Mouse (Mus musculus) forebrain, embryonic 11.5 days (tissue): Measurements from ENCODE around the gene Rab11fip4. TPM values are rescaled to one million over a fixed set of nuclear protein-coding genes. Genes with fewer than 3 reads are reported as not detected.
A peak's percentile ranks its signal among the peaks of the same experiment; 100 is the strongest.

Source experiments
- ATAC-seq: fragments of 200-750 bp; cut with Nextera tagmentation; replicated peaks from 2 replicates; pipeline ENCODE4 v1.8.0; 2017; ENCODE audit warnings: moderate TSS enrichment; ENCODE audit not compliant: low FRiP score
- DNase-seq: peaks from one replicate; pipeline ENCODE4 v3.0.0-alpha.2; 2017; ENCODE audit warnings: low spot score
- H3K27ac ChIP-seq: fragments of 300-500 bp; sonication (generic); 2 replicates; pipeline ENCODE4 v1.5.1; 2014; ENCODE audit warnings: low read depth, low read length
- H3K27me3 ChIP-seq: fragments of 300-500 bp; sonication (generic); 2 replicates; pipeline ENCODE4 v1.6.1; 2014; ENCODE audit warnings: mild to moderate bottlenecking, low read length, mixed read lengths; ENCODE audit not compliant: control insufficient read depth, insufficient read depth
- H3K36me3 ChIP-seq: fragments of 300-500 bp; sonication (generic); 2 replicates; pipeline ENCODE4 v1.6.1; 2014; ENCODE audit warnings: mild to moderate bottlenecking, low read length, moderate library complexity, mixed read lengths; ENCODE audit not compliant: control insufficient read depth, insufficient read depth
- H3K4me1 ChIP-seq: fragments of 300-500 bp; sonication (generic); replicated peaks from 2 replicates; pipeline ENCODE4 v1.6.1; 2014; ENCODE audit warnings: low read length, mixed read lengths; ENCODE audit not compliant: control insufficient read depth, insufficient read depth
- H3K4me2 ChIP-seq: fragments of 300-500 bp; sonication (generic); 2 replicates; pipeline ENCODE4 v1.6.1; 2014; ENCODE audit warnings: low read depth, mild to moderate bottlenecking, low read length, moderate library complexity, mixed read lengths; ENCODE audit not compliant: severe bottlenecking
- H3K4me3 ChIP-seq: fragments of 300-500 bp; sonication (generic); 2 replicates; pipeline ENCODE4 v1.5.1; 2014; ENCODE audit warnings: low read depth, low read length
- H3K9ac ChIP-seq: fragments of 300-500 bp; sonication (generic); 2 replicates; pipeline ENCODE4 v1.6.1; 2014; ENCODE audit warnings: low read length
- H3K9me3 ChIP-seq: fragments of 300-500 bp; sonication (generic); 2 replicates; pipeline ENCODE4 v1.6.1; 2016; ENCODE audit warnings: low read length, mixed read lengths; ENCODE audit not compliant: control insufficient read depth
- WGBS: fragments of 180-500 bp; shearing (Covaris S2); extraction: QIAGEN DNeasy Blood & Tissue Kit; methylation state at CpG from one replicate; pipeline ENCODE4 v1.1.7; 2014; 5-methylcytosine and 5-hydroxymethylcytosine counted together
- polyA plus RNA-seq: library from polyadenylated mRNA; unstranded; fragments of >200 nt; fragmentation: Nextera tagmentation; extraction: Ambion mirVana; gene quantifications from 2 replicates; pipeline ENCODE4 v1.2.1, GENCODE M21; 2014

Gene Rab11fip4
- polyA plus RNA-seq, 1 experiment from 2014 or later: 16.0 TPM

- WGBS: 3% methylated on average over 46 of the region's 46 CpGs
- ATAC-seq: 0 out of 2 replicates have a peak, but pooled peaks have one; percentile 39
- H3K27me3 ChIP-seq: peaks cover 41% of the 10 kb centered on the region
- DNase-seq: peak; percentile 74
- no peak overlapping the region for H3K27ac ChIP-seq
- peak overlapping the region; percentile 91 for H3K4me2 ChIP-seq
- H3K4me3 ChIP-seq: peak overlapping the region; percentile 60
- H3K36me3 ChIP-seq: no peaks in the 10 kb centered on the region
- peak overlapping the region; percentile 61 for H3K9ac ChIP-seq
- H3K9me3 ChIP-seq: no peaks in the 10 kb centered on the region
- H3K4me1 ChIP-seq: peaks cover 9% of the 10 kb centered on the region; the same call in 1 of the 2 replicates
Observed at GRCm38 (mm10) chr11:79711766-79712369, 120.9 kb downstream of the Rab11fip4 start.

GRCm38 (mm10) chr11:79713184-79713583, 122.2 kb downstream of the Rab11fip4 start:
- Histone ChIP-seq H3K9me3 (no peaks in the 10 kb centered on the region), H3K4me3 (no peak overlapping the region), H3K36me3 (no peaks in the 10 kb centered on the region), H3K27ac (no peak overlapping the region), H3K4me1 (peaks cover 9% of the 10 kb centered on the region; the same call in 1 of the 2 replicates), H3K27me3 (peaks cover 41% of the 10 kb centered on the region), H3K4me2 (no peak overlapping the region), H3K9ac (no peak overlapping the region)
- 66% methylated on average over 6 of the region's 6 CpGs for WGBS
- DNase-seq (no peak), ATAC-seq (no peak)

- Histone ChIP-seq H3K27ac (no peak overlapping the region), H3K4me3 (no peak overlapping the region), H3K9ac (no peak overlapping the region), H3K4me1 (peaks cover 9% of the 10 kb centered on the region; the same call in 1 of the 2 replicates), H3K4me2 (no peak overlapping the region), H3K27me3 (peaks cover 41% of the 10 kb centered on the region), H3K9me3 (no peaks in the 10 kb centered on the region), H3K36me3 (no peaks in the 10 kb centered on the region)
- ATAC-seq: no peak
- no peak for DNase-seq
- 69% methylated on average over 4 of the region's 4 CpGs for WGBS
Observed at GRCm38 (mm10) chr11:79713678-79714077, 122.7 kb downstream of the Rab11fip4 start.

GRCm38 (mm10) chr11:79714082-79714742, 123.2 kb downstream of the Rab11fip4 start:
- Histone ChIP-seq H3K36me3 (no peaks in the 10 kb centered on the region), H3K4me2 (no peak overlapping the region), H3K27me3 (peaks cover 37% of the 10 kb centered on the region), H3K27ac (no peak overlapping the region), H3K4me3 (no peak overlapping the region), H3K9me3 (no peaks in the 10 kb centered on the region), H3K9ac (no peak overlapping the region), H3K4me1 (peaks cover 9% of the 10 kb centered on the region; the same call in 1 of the 2 replicates)
- ATAC-seq (no peak), DNase-seq (no peak)
- WGBS: 77% methylated on average over 13 of the region's 13 CpGs

GRCm38 (mm10) chr11:79714743-79715110, 123.7 kb downstream of the Rab11fip4 start:
- no peak overlapping the region for H3K9ac ChIP-seq
- H3K36me3 ChIP-seq: no peaks in the 10 kb centered on the region
- ATAC-seq: no peak
- H3K27ac ChIP-seq: no peak overlapping the region
- H3K4me1 ChIP-seq: peaks cover 9% of the 10 kb centered on the region; the same call in 1 of the 2 replicates
- H3K27me3 ChIP-seq: peaks cover 33% of the 10 kb centered on the region
- H3K4me3 ChIP-seq: no peak overlapping the region
- no peak for DNase-seq
- H3K9me3 ChIP-seq: no peaks in the 10 kb centered on the region
- WGBS: 89% methylated on average over 6 of the region's 6 CpGs
- H3K4me2 ChIP-seq: no peak overlapping the region

GRCm38 (mm10) chr11:79715316-79715715, 124.3 kb downstream of the Rab11fip4 start:
- Histone ChIP-seq H3K4me3 (no peak overlapping the region), H3K27me3 (peaks cover 28% of the 10 kb centered on the region), H3K4me1 (peaks cover 10% of the 10 kb centered on the region; the same call in 1 of the 2 replicates), H3K9me3 (no peaks in the 10 kb centered on the region), H3K27ac (no peak overlapping the region), H3K36me3 (no peaks in the 10 kb centered on the region), H3K4me2 (no peak overlapping the region), H3K9ac (no peak overlapping the region)
- DNase-seq: no peak
- 84% methylated on average over 8 of the region's 8 CpGs for WGBS
- no peak for ATAC-seq

GRCm38 (mm10) chr11:79715733-79716452, 124.9 kb downstream of the Rab11fip4 start:
- no peak overlapping the region for H3K27ac ChIP-seq
- DNase-seq: no peak
- 88% methylated on average over 6 of the region's 6 CpGs for WGBS

GRCm38 (mm10) chr11:79716453-79716749, 125.4 kb downstream of the Rab11fip4 start:
- DNase-seq (no peak), ATAC-seq (no peak)
- Histone ChIP-seq H3K27ac (no peak overlapping the region), H3K4me3 (no peak overlapping the region), H3K4me1 (peaks cover 12% of the 10 kb centered on the region; the same call in 1 of the 2 replicates), H3K36me3 (no peaks in the 10 kb centered on the region), H3K9me3 (no peaks in the 10 kb centered on the region), H3K4me2 (no peak overlapping the region), H3K27me3 (peaks cover 23% of the 10 kb centered on the region), H3K9ac (no peak overlapping the region)
- WGBS: 67% methylated on average over 2 of the region's 2 CpGs

More at GRCm38 (mm10) chr11:79715733-79716452, 124.9 kb downstream of the Rab11fip4 start:
- Histone ChIP-seq H3K4me3 (no peak overlapping the region), H3K9ac (no peak overlapping the region), H3K36me3 (no peaks in the 10 kb centered on the region), H3K4me2 (no peak overlapping the region), H3K27me3 (peaks cover 26% of the 10 kb centered on the region), H3K9me3 (no peaks in the 10 kb centered on the region), H3K4me1 (peaks cover 12% of the 10 kb centered on the region; the same call in 1 of the 2 replicates)
- ATAC-seq: no peak
